ENCODE assay signal across 16 mouse cellular contexts in the genomic region with DNA sequence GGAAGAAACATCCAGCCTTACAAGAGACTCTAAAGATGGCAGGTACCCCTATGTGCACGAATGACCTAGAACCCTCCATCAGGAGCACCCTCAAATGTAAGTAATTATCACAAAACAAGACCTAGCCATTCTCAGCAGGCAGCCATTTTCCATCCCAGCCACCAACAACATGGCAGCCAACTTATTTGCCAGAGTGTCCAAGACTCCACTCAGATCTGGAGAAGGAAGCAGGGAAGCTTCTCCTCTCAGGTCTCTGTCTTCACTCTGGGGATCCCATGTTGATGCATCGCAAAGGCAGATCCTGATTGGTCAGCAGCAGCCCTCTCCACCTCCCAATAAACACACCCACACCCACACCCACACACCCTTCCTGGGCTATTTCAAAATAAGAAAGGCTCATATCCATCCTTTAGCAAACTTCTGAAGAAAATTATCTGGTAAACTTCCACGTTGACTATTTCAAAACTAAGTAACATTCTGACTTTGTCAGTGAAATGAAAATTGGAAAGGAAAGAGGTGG.
"Had no signal": no experiment of that assay in that cellular context is flagged by ENCODE, and none has a peak within 500 bp of the region (broad histone marks: within the 10 kb centered on the region; RNA-seq: fewer than 3 reads in every experiment).

No protein-coding gene starts in this region.

- H3K27me3 ChIP-seq: limb, embryonic 12.5 days; limb, embryonic 15.5 days; midbrain, embryonic 13.5 days; neural tube, embryonic 12.5 days; neural tube, embryonic 15.5 days had no signal

- H3K27ac ChIP-seq: limb, embryonic 12.5 days; limb, embryonic 15.5 days; liver, embryonic 14.5 days; macrophage; midbrain, embryonic 13.5 days; neural tube, embryonic 12.5 days; neural tube, embryonic 15.5 days had no signal

- H3K4me1 ChIP-seq: limb, embryonic 12.5 days; limb, embryonic 15.5 days; midbrain, embryonic 13.5 days; neural tube, embryonic 12.5 days; neural tube, embryonic 15.5 days had no signal

- DNase-seq: kidney, postnatal 14 days; kidney, postnatal 4 days; left cerebral cortex, postnatal 4 days; liver, postnatal 0 days; lung, embryonic 14.5 days; right cerebral cortex, adult 18-20 months; right cerebral cortex, postnatal 14 days; thymus, adult 18-20 months; thymus, postnatal 36 days had no signal

- H3K4me3 ChIP-seq: limb, embryonic 12.5 days; limb, embryonic 15.5 days; midbrain, embryonic 13.5 days; neural tube, embryonic 12.5 days; neural tube, embryonic 15.5 days had no signal

- H3K9ac ChIP-seq: limb, embryonic 12.5 days; limb, embryonic 15.5 days; liver, embryonic 14.5 days; liver, postnatal 0 days; lung, embryonic 14.5 days; midbrain, embryonic 13.5 days; neural tube, embryonic 12.5 days; neural tube, embryonic 15.5 days had no signal

- H3K36me3 ChIP-seq: limb, embryonic 12.5 days; limb, embryonic 15.5 days; midbrain, embryonic 13.5 days; neural tube, embryonic 12.5 days; neural tube, embryonic 15.5 days had no signal
